Mouse (Mus musculus): Measurements from ENCODE around the gene Fut2.

DNA sequence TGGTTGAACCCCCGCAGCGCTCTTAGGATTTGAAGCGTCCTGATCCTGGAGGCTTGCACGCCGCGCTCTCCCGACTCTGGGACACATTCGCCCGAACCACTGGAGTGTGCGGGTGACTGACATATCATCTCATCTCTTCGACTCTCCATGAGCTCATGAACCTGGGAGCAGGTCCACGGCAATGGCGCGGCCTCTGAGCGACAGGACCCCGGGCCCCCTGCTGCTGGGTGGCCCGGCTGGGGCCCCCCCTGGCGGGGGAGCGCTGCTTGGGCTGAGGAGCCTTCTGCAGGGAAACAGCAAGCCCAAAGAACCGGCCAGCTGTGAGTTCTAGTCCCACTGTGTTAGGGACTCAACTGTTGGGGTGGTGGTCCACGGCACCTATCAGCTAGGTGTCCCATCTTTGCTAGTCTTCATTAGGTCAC lies 39.3 kb upstream of the Fut2 start:
- TF ChIP-seq POLR2A (IDR thresholded peaks at IDR 0.05; ENCODE audit: low read depth, low read length) (no peak), CTCF (IDR thresholded peaks at IDR 0.05; ENCODE audit: extremely low read depth, insufficient read depth, insufficient read length, insufficient replicate concordance) (no peak)

All from spleen, adult 2 months (tissue).